Comparison of ENCODE assay signal across 18 mouse cellular contexts in genomic region chr8:10526616-10527015, GRCm38 (mm10).
DNase-seq lines count a peak whose midpoint lies in the region; ATAC-seq and TF ChIP-seq lines count a peak whose summit lies in the region.
"Had no signal": no experiment of that assay in that cellular context is flagged by ENCODE, and none has a peak within 500 bp of the region (broad histone marks: within the 10 kb centered on the region; RNA-seq: fewer than 3 reads in every experiment).

No protein-coding gene starts in this region.

- no peak overlapping the region for H3K4me3 ChIP-seq in layer of hippocampus, adult 2 months
- H3K4me3 ChIP-seq in forebrain, embryonic 16.5 days (replicated peaks; ENCODE audit: low read length) = no peak overlapping the region
- no peak overlapping the region for H3K4me3 ChIP-seq in kidney, embryonic 14.5 days (ENCODE audit: low read length)
- no peak overlapping the region for H3K4me3 ChIP-seq in thymus, adult 2 months (ENCODE audit: control insufficient read depth, insufficient read depth, low read length)
- H3K4me3 ChIP-seq: embryonic facial prominence, embryonic 10.5 days; heart, embryonic 13.5 days; hindbrain, embryonic 15.5 days; kidney, embryonic 15.5 days; lung, embryonic 15.5 days had no signal

- peak overlapping the region; percentile 89 for H3K27ac ChIP-seq in layer of hippocampus, adult 2 months
- no peak overlapping the region for H3K27ac ChIP-seq in forebrain, embryonic 16.5 days (ENCODE audit: low read length)
- no peak overlapping the region for H3K27ac ChIP-seq in kidney, embryonic 14.5 days (ENCODE audit: low read depth, low read length)
- H3K27ac ChIP-seq in thymus, adult 2 months (ENCODE audit: control insufficient read depth, insufficient read depth, low read length) = no peak overlapping the region
- H3K27ac ChIP-seq: embryonic facial prominence, embryonic 10.5 days; heart, embryonic 13.5 days; hindbrain, embryonic 15.5 days; kidney, embryonic 15.5 days; lung, embryonic 15.5 days; stomach, postnatal 0 days had no signal

- 54% methylated on average over 5 of the region's 5 CpGs for WGBS in forebrain, embryonic 16.5 days
- WGBS in kidney, embryonic 14.5 days = 80% methylated on average over 5 of the region's 5 CpGs
- WGBS in thymus, adult 2 months = 57% methylated on average over 5 of the region's 5 CpGs

- H3K27me3 ChIP-seq in forebrain, embryonic 16.5 days (replicated peaks; ENCODE audit: control insufficient read depth, insufficient read depth, low read length) = no peaks in the 10 kb centered on the region
- no peaks in the 10 kb centered on the region for H3K27me3 ChIP-seq in kidney, embryonic 14.5 days (ENCODE audit: control insufficient read depth, insufficient read depth, low read length)
- no peaks in the 10 kb centered on the region for H3K27me3 ChIP-seq in thymus, adult 2 months (ENCODE audit: control insufficient read depth, insufficient read depth, low read length)
- H3K27me3 ChIP-seq: heart, embryonic 13.5 days; hindbrain, embryonic 15.5 days; kidney, embryonic 15.5 days; lung, embryonic 15.5 days had no signal

- no peak overlapping the region for H3K4me2 ChIP-seq in forebrain, embryonic 16.5 days (ENCODE audit: low read length)
- H3K4me2 ChIP-seq in kidney, embryonic 14.5 days (replicated peaks; ENCODE audit: low read depth, low read length) = no peak overlapping the region
- H3K4me2 ChIP-seq: heart, embryonic 13.5 days; hindbrain, embryonic 15.5 days; kidney, embryonic 15.5 days; lung, embryonic 15.5 days had no signal

- H3K4me1 ChIP-seq in forebrain, embryonic 16.5 days (replicated peaks; ENCODE audit: control insufficient read depth, insufficient read depth, low read length) = peaks cover 15% of the 10 kb centered on the region
- H3K4me1 ChIP-seq in kidney, embryonic 14.5 days (ENCODE audit: control insufficient read depth, insufficient read depth, low read length) = no peaks in the 10 kb centered on the region
- H3K4me1 ChIP-seq in thymus, adult 2 months (replicated peaks; ENCODE audit: control insufficient read depth, insufficient read depth, low read length) = no peaks in the 10 kb centered on the region
- H3K4me1 ChIP-seq: heart, embryonic 13.5 days; kidney, embryonic 15.5 days; lung, embryonic 15.5 days had no signal

- peak; percentile 80 for ATAC-seq in forebrain, embryonic 16.5 days
- ATAC-seq in kidney, embryonic 14.5 days (ENCODE audit: low FRiP score, low TSS enrichment) = no peak

- no peaks in the 10 kb centered on the region for H3K36me3 ChIP-seq in forebrain, embryonic 16.5 days (ENCODE audit: control insufficient read depth, insufficient read depth)
- no peaks in the 10 kb centered on the region for H3K36me3 ChIP-seq in kidney, embryonic 14.5 days (ENCODE audit: control insufficient read depth, insufficient read depth, low read length)
- no peaks in the 10 kb centered on the region for H3K36me3 ChIP-seq in thymus, adult 2 months (ENCODE audit: control insufficient read depth, insufficient read depth, low read length)
- H3K36me3 ChIP-seq: embryonic facial prominence, embryonic 10.5 days; heart, embryonic 13.5 days; hindbrain, embryonic 15.5 days; kidney, embryonic 15.5 days; lung, embryonic 15.5 days had no signal

- no peaks in the 10 kb centered on the region for H3K9me3 ChIP-seq in forebrain, embryonic 16.5 days (ENCODE audit: control insufficient read depth, low read length)
- no peaks in the 10 kb centered on the region for H3K9me3 ChIP-seq in kidney, embryonic 14.5 days (ENCODE audit: control insufficient read depth, low read length)
- H3K9me3 ChIP-seq: embryonic facial prominence, embryonic 10.5 days; heart, embryonic 13.5 days; hindbrain, embryonic 15.5 days; kidney, embryonic 15.5 days; lung, embryonic 15.5 days had no signal

- H3K9ac ChIP-seq in forebrain, embryonic 16.5 days (replicated peaks; ENCODE audit: low read depth, low read length) = no peak overlapping the region
- H3K9ac ChIP-seq in kidney, embryonic 14.5 days (ENCODE audit: low read depth, low read length) = no peak overlapping the region
- H3K9ac ChIP-seq: heart, embryonic 13.5 days; hindbrain, embryonic 15.5 days; kidney, embryonic 15.5 days; lung, embryonic 15.5 days had no signal

- TF ChIP-seq CTCF in layer of hippocampus, adult 2 months (conservative IDR thresholded peaks at IDR 0.05) = no peak
- no peak for TF ChIP-seq CTCF in thymus, adult 2 months (IDR thresholded peaks at IDR 0.05; ENCODE audit: borderline replicate concordance, control insufficient read depth, extremely low read depth, insufficient read depth, low read length, poor library complexity)

- no peak for TF ChIP-seq POLR2A in thymus, adult 2 months (IDR thresholded peaks at IDR 0.05; ENCODE audit: control insufficient read depth, extremely low read depth, insufficient read depth, low read length, poor library complexity)

- DNase-seq in embryo, embryonic 10 days (ENCODE audit: low spot score) = peak; percentile 35
- no peak for DNase-seq in embryo, embryonic 9.5 days (ENCODE audit: extremely low spot score)
- DNase-seq in layer of hippocampus, adult 2 months (ENCODE audit: low spot score in 2 of 2) = peak in 1 of 2 experiments; percentile 67
- no peak for DNase-seq in layer of hippocampus, postnatal 25 days (ENCODE audit: extremely low spot score in 1 of 2, low spot score in 1 of 2)
- DNase-seq in 3T3-L1 (ENCODE audit: low read depth, low spot score) = peak; percentile 20
- no peak for DNase-seq in thymus, adult 2 months
- DNase-seq: adrenal gland, postnatal 36 days; cerebellum, adult 18-20 months; gastrocnemius, postnatal 25 days; liver had no signal

Comparison
In these comparisons a context has a peak if more than half of its experiments do, and no peak if none do; other contexts are left out.
1. DNase-seq: peak in embryo, embryonic 10 days (single experiment) and 3T3-L1 (single experiment); none in embryo, embryonic 9.5 days (single experiment), layer of hippocampus, postnatal 25 days (0 of 2) and thymus, adult 2 months (single experiment).